Mouse (Mus musculus) intestine, embryonic 14.5 days (tissue): Measurements from ENCODE around the gene Rbpj. TPM values are rescaled to one million over a fixed set of nuclear protein-coding genes. Genes with fewer than 3 reads are reported as not detected.

ENCODE experiments used
- ATAC-seq: fragments of 200-750 bp; cut with Nextera tagmentation; replicated peaks from 2 replicates; pipeline ENCODE4 v1.8.0; 2017; ENCODE audit warnings: low read depth, moderate number of reproducible peaks, moderate TSS enrichment, moderate library complexity; ENCODE audit not compliant: low FRiP score, low TSS enrichment
- DNase-seq: peaks from one replicate; pipeline ENCODE4 v3.0.0-alpha.2; 2018; ENCODE audit warnings: low spot score
- H3K27ac ChIP-seq: fragments of 300-500 bp; sonication (generic); 2 replicates; pipeline ENCODE4 v1.5.1; 2014; ENCODE audit warnings: low read depth, mild to moderate bottlenecking, control low read depth
- H3K27me3 ChIP-seq: fragments of 300-500 bp; sonication (generic); replicated peaks from 2 replicates; pipeline ENCODE4 v1.6.1; 2014; ENCODE audit warnings: low read length, control low read depth; ENCODE audit not compliant: control insufficient read depth, insufficient read depth
- H3K36me3 ChIP-seq: fragments of 300-500 bp; sonication (generic); 2 replicates; pipeline ENCODE4 v1.6.1; 2014; ENCODE audit warnings: low read length, control low read depth; ENCODE audit not compliant: control insufficient read depth, insufficient read depth
- H3K4me1 ChIP-seq: fragments of 300-500 bp; sonication (generic); replicated peaks from 2 replicates; pipeline ENCODE4 v1.6.1; 2014; ENCODE audit warnings: low read length, control low read depth, mixed read lengths; ENCODE audit not compliant: control insufficient read depth, insufficient read depth
- H3K4me2 ChIP-seq: fragments of 300-500 bp; sonication (generic); 2 replicates; pipeline ENCODE4 v1.6.1; 2014; ENCODE audit warnings: low read length
- H3K4me3 ChIP-seq: fragments of 300-500 bp; sonication (generic); 2 replicates; pipeline ENCODE4 v1.5.1; 2014; ENCODE audit warnings: low read depth, low read length, control low read depth, mixed read lengths
- H3K9ac ChIP-seq: fragments of 300-500 bp; sonication (generic); 2 replicates; pipeline ENCODE4 v1.6.1; 2014; ENCODE audit warnings: mild to moderate bottlenecking, low read length
- H3K9me3 ChIP-seq: fragments of 300-500 bp; sonication (generic); 2 replicates; pipeline ENCODE4 v1.6.1; 2016; ENCODE audit warnings: low read length, control low read depth; ENCODE audit not compliant: control insufficient read depth
- WGBS: fragments of 180-500 bp; shearing (Covaris S2); extraction: QIAGEN DNeasy Blood & Tissue Kit; methylation state at CpG from one replicate; pipeline ENCODE4 v1.1.7; 2014; 5-methylcytosine and 5-hydroxymethylcytosine counted together
- polyA plus RNA-seq: library from polyadenylated mRNA; unstranded; fragments of >200 nt; fragmentation: Nextera tagmentation; extraction: Ambion mirVana; gene quantifications from 2 replicates; pipeline ENCODE4 v1.2.1, GENCODE M21; 2014

Rbpj gene
- polyA plus RNA-seq, 1 experiment from 2014 or later: 39.3 TPM

GRCm38 (mm10) chr5:53524831-53525230, 58.9 kb downstream of the Rbpj start:
- Histone ChIP-seq H3K36me3 (no peaks in the 10 kb centered on the region), H3K9me3 (no peaks in the 10 kb centered on the region), H3K27me3 (no peaks in the 10 kb centered on the region), H3K4me2 (no peak overlapping the region), H3K9ac (no peak overlapping the region), H3K27ac (no peak overlapping the region), H3K4me1 (peaks cover 14% of the 10 kb centered on the region), H3K4me3 (no peak overlapping the region)
- no peak for DNase-seq
- WGBS: 77% methylated on average over 5 of the region's 5 CpGs
- no peak for ATAC-seq

- no peak overlapping the region for H3K27ac ChIP-seq
Observed at GRCm38 (mm10) chr5:53525305-53526069, 59.5 kb downstream of the Rbpj start.

GRCm38 (mm10) chr5:53526070-53526430, 60.1 kb downstream of the Rbpj start:
- Histone ChIP-seq H3K9ac (no peak overlapping the region), H3K27me3 (no peaks in the 10 kb centered on the region), H3K4me3 (no peak overlapping the region), H3K9me3 (no peaks in the 10 kb centered on the region), H3K36me3 (no peaks in the 10 kb centered on the region), H3K4me1 (peaks cover 23% of the 10 kb centered on the region), H3K27ac (no peak overlapping the region), H3K4me2 (no peak overlapping the region)
- ATAC-seq (no peak), DNase-seq (no peak)
- WGBS: 88% methylated on average over 1 of the region's 1 CpGs

More at GRCm38 (mm10) chr5:53525305-53526069, 59.5 kb downstream of the Rbpj start:
- Histone ChIP-seq H3K9me3 (no peaks in the 10 kb centered on the region), H3K27me3 (no peaks in the 10 kb centered on the region), H3K36me3 (no peaks in the 10 kb centered on the region), H3K4me3 (no peak overlapping the region), H3K4me2 (no peak overlapping the region), H3K9ac (no peak overlapping the region), H3K4me1 (peaks cover 18% of the 10 kb centered on the region)
- ATAC-seq (no peak), DNase-seq (no peak)
- 69% methylated on average over 20 of the region's 20 CpGs for WGBS

GRCm38 (mm10) chr5:53529846-53530245, 63.9 kb downstream of the Rbpj start:
- Histone ChIP-seq H3K27me3 (no peaks in the 10 kb centered on the region), H3K9ac (no peak overlapping the region), H3K4me3 (no peak overlapping the region), H3K36me3 (no peaks in the 10 kb centered on the region), H3K4me2 (no peak overlapping the region), H3K4me1 (peaks cover 17% of the 10 kb centered on the region), H3K27ac (no peak overlapping the region), H3K9me3 (no peaks in the 10 kb centered on the region)
- 59% methylated on average over 1 of the region's 1 CpGs for WGBS
- no peak for DNase-seq
- ATAC-seq: no peak

GRCm38 (mm10) chr5:53535096-53535495, 69.1 kb downstream of the Rbpj start:
- 73% methylated on average over 12 of the region's 12 CpGs for WGBS
- Histone ChIP-seq H3K4me3 (no peak overlapping the region), H3K4me2 (no peak overlapping the region), H3K9me3 (no peaks in the 10 kb centered on the region), H3K4me1 (peaks cover 14% of the 10 kb centered on the region), H3K9ac (no peak overlapping the region), H3K36me3 (no peaks in the 10 kb centered on the region), H3K27ac (no peak overlapping the region), H3K27me3 (no peaks in the 10 kb centered on the region)
- DNase-seq (no peak), ATAC-seq (no peak)

- no peaks in the 10 kb centered on the region for H3K9me3 ChIP-seq
- no peak overlapping the region for H3K9ac ChIP-seq
- no peak overlapping the region for H3K4me3 ChIP-seq
- peaks cover 3% of the 10 kb centered on the region; the same call in 1 of the 2 replicates for H3K4me1 ChIP-seq
- no peaks in the 10 kb centered on the region for H3K36me3 ChIP-seq
- no peaks in the 10 kb centered on the region for H3K27me3 ChIP-seq
- no peak for ATAC-seq
- H3K27ac ChIP-seq: no peak overlapping the region
- whole genome bisulfite sequencing: 65% methylated on average over 12 of the region's 12 CpGs
- DNase-seq: no peak
- no peak overlapping the region for H3K4me2 ChIP-seq
Observed at GRCm38 (mm10) chr5:53536635-53537554, 70.9 kb downstream of the Rbpj start.

- H3K27me3 ChIP-seq: no peaks in the 10 kb centered on the region
- no peaks in the 10 kb centered on the region for H3K9me3 ChIP-seq
- no peaks in the 10 kb centered on the region for H3K4me1 ChIP-seq
- 76% methylated on average over 18 of the region's 18 CpGs for WGBS
- H3K4me2 ChIP-seq: no peak overlapping the region
- H3K27ac ChIP-seq: no peak overlapping the region
- no peak for ATAC-seq
- no peak overlapping the region for H3K4me3 ChIP-seq
- no peaks in the 10 kb centered on the region for H3K36me3 ChIP-seq
- no peak for DNase-seq
- no peak overlapping the region for H3K9ac ChIP-seq
Observed at GRCm38 (mm10) chr5:53539860-53540633, 74.1 kb downstream of the Rbpj start.

- H3K4me3 ChIP-seq: no peak overlapping the region
- no peak overlapping the region for H3K27ac ChIP-seq
- H3K36me3 ChIP-seq: no peaks in the 10 kb centered on the region
- ATAC-seq (no peak), DNase-seq (no peak)
- no peak overlapping the region for H3K9ac ChIP-seq
- no peaks in the 10 kb centered on the region for H3K27me3 ChIP-seq
- no peaks in the 10 kb centered on the region for H3K4me1 ChIP-seq
- 18% methylated on average over 1 of the region's 1 CpGs for WGBS
- H3K9me3 ChIP-seq: no peaks in the 10 kb centered on the region
- no peak overlapping the region for H3K4me2 ChIP-seq
Observed at GRCm38 (mm10) chr5:53542073-53542472, 76.1 kb downstream of the Rbpj start.
